Mouse (Mus musculus) liver, adult 2 months (tissue): ENCODE data around the gene Acaa1a. TPM values are rescaled to one million over a fixed set of nuclear protein-coding genes. Genes with fewer than 3 reads are reported as not detected.

Source experiments
- DNase-seq: peaks from one replicate; pipeline ENCODE4 v3.0.0-alpha.2; 2011; ENCODE audit warnings: low read depth, low spot score; ENCODE audit errors: extremely low read depth
- H3K27ac ChIP-seq: fragments of 200-500 bp; replicated peaks from 2 replicates; pipeline ENCODE4 v1.5.1; 2012; ENCODE audit warnings: low read depth, mild to moderate bottlenecking, control low read depth, inconsistent platforms, low read length; ENCODE audit not compliant: insufficient read depth
- H3K27me3 ChIP-seq: fragments of 200-500 bp; 2 replicates; pipeline ENCODE4 v1.6.1; 2012; ENCODE audit warnings: mild to moderate bottlenecking, moderate library complexity, low read length, inconsistent platforms; ENCODE audit not compliant: control insufficient read depth, insufficient read depth
- H3K36me3 ChIP-seq: fragments of 200-500 bp; 2 replicates; pipeline ENCODE4 v1.6.1; 2012; ENCODE audit warnings: low read length, inconsistent platforms; ENCODE audit not compliant: control insufficient read depth, insufficient read depth
- H3K4me1 ChIP-seq: fragments of 200-500 bp; 2 replicates; pipeline ENCODE4 v1.6.1; 2011; ENCODE audit warnings: low read length; ENCODE audit not compliant: control insufficient read depth, insufficient read depth
- H3K4me3 ChIP-seq: fragments of 200-500 bp; 2 replicates; pipeline ENCODE4 v1.5.1; 2011; ENCODE audit warnings: low read depth, mild to moderate bottlenecking, control low read depth, low read length, moderate library complexity; ENCODE audit not compliant: insufficient read depth
- H3K79me2 ChIP-seq: fragments of 200-500 bp; 2 replicates; pipeline ENCODE4 v1.6.1; 2012; ENCODE audit warnings: inconsistent platforms, mild to moderate bottlenecking, low read length, moderate library complexity; ENCODE audit not compliant: control insufficient read depth, insufficient read depth
- H3K9ac ChIP-seq: fragments of 200-500 bp; 2 replicates; pipeline ENCODE4 v1.6.1; 2012; ENCODE audit warnings: low read depth, mild to moderate bottlenecking, control low read depth, inconsistent platforms, low read length
- CTCF ChIP-seq: fragments of 200-500 bp; IDR thresholded peaks from 2 replicates; pipeline ENCODE4 v1.5.1; 2011; ENCODE audit warnings: low read depth, low read length, control low read depth
- POLR2A ChIP-seq: fragments of 200-500 bp; IDR thresholded peaks from 2 replicates; pipeline ENCODE4 v1.6.1; 2011; ENCODE audit warnings: low read length, control low read depth; ENCODE audit not compliant: insufficient read depth; ENCODE audit errors: extremely low read depth
- WGBS: fragments of 180-500 bp; shearing (Covaris S2); methylation state at CpG from one replicate; pipeline ENCODE4 v1.1.7; 2018; 5-methylcytosine and 5-hydroxymethylcytosine counted together
- polyA plus RNA-seq: library from polyadenylated mRNA; depleted of rRNA; stranded (reverse); fragments of >200 nt; gene quantifications from 2 replicates; pipeline ENCODE4 v1.2.3, GENCODE M21; 2012
- total RNA-seq: library from RNA; depleted of rRNA; stranded (reverse); fragments of >200 nt; gene quantifications from 2 replicates; pipeline ENCODE4 v1.2.3, GENCODE M21; 2014

Acaa1a gene
- total and polyA plus RNA-seq, 2 experiments = 170 to 280 TPM

GRCm38 (mm10) chr9:119322289-119323259, 16.9 kb upstream of the Acaa1a start, which contains the start of gene Oxsr1:
Gene Oxsr1, minus strand, starts transcription at chr9:119322427.
- Histone ChIP-seq H3K9ac (peak within 1 kb of the TSS; percentile 81), H3K36me3 (no peaks in the 10 kb centered on the region), H3K79me2 (peaks cover 14% of the 10 kb centered on the region; the same call in 1 of the 2 replicates), H3K27ac (peak within 1 kb of the TSS; percentile 94), H3K4me1 (peaks cover 9% of the 10 kb centered on the region), H3K27me3 (no peaks in the 10 kb centered on the region), H3K4me3 (peak within 1 kb of the TSS; percentile 79)
- WGBS = under 1% methylated on average over 76 of the region's 76 CpGs
- DNase-seq = peak; percentile 99
- TF ChIP-seq POLR2A = peak; percentile 74
- peak; percentile 51 for TF ChIP-seq CTCF

- peaks cover 12% of the 10 kb centered on the region; the same call in 1 of the 2 replicates for H3K79me2 ChIP-seq
- whole genome bisulfite sequencing = 2% methylated on average over 9 of the region's 9 CpGs
- H3K36me3 ChIP-seq = no peaks in the 10 kb centered on the region
- H3K9ac ChIP-seq = peak overlapping the region; percentile 77
- TF ChIP-seq POLR2A (no peak), CTCF (no peak)
- peaks cover 9% of the 10 kb centered on the region for H3K4me1 ChIP-seq
- peak; percentile 62 for DNase-seq
- peak overlapping the region; percentile 60 for H3K4me3 ChIP-seq
- H3K27ac ChIP-seq = peak overlapping the region; percentile 94
- H3K27me3 ChIP-seq = no peaks in the 10 kb centered on the region
Measured at GRCm38 (mm10) chr9:119323260-119323645, 16.2 kb upstream of the Acaa1a start.

GRCm38 (mm10) chr9:119324130-119324529, 15.3 kb upstream of the Acaa1a start:
- Histone ChIP-seq H3K4me3 (no peak overlapping the region), H3K27me3 (no peaks in the 10 kb centered on the region), H3K9ac (no peak overlapping the region), H3K4me1 (peaks cover 9% of the 10 kb centered on the region), H3K36me3 (no peaks in the 10 kb centered on the region), H3K79me2 (peaks cover 9% of the 10 kb centered on the region; the same call in 1 of the 2 replicates), H3K27ac (no peak overlapping the region)
- no peak for DNase-seq
- 72% methylated on average over 1 of the region's 1 CpGs for WGBS
- TF ChIP-seq CTCF (no peak), POLR2A (no peak)

GRCm38 (mm10) chr9:119328488-119328887, 11.0 kb upstream of the Acaa1a start:
- Histone ChIP-seq H3K79me2 (no peaks in the 10 kb centered on the region), H3K4me1 (no peaks in the 10 kb centered on the region), H3K27me3 (no peaks in the 10 kb centered on the region), H3K36me3 (no peaks in the 10 kb centered on the region), H3K27ac (no peak overlapping the region), H3K9ac (no peak overlapping the region), H3K4me3 (no peak overlapping the region)
- no peak for DNase-seq
- 44% methylated on average over 3 of the region's 3 CpGs for WGBS
- TF ChIP-seq CTCF (no peak), POLR2A (no peak)

DNA sequence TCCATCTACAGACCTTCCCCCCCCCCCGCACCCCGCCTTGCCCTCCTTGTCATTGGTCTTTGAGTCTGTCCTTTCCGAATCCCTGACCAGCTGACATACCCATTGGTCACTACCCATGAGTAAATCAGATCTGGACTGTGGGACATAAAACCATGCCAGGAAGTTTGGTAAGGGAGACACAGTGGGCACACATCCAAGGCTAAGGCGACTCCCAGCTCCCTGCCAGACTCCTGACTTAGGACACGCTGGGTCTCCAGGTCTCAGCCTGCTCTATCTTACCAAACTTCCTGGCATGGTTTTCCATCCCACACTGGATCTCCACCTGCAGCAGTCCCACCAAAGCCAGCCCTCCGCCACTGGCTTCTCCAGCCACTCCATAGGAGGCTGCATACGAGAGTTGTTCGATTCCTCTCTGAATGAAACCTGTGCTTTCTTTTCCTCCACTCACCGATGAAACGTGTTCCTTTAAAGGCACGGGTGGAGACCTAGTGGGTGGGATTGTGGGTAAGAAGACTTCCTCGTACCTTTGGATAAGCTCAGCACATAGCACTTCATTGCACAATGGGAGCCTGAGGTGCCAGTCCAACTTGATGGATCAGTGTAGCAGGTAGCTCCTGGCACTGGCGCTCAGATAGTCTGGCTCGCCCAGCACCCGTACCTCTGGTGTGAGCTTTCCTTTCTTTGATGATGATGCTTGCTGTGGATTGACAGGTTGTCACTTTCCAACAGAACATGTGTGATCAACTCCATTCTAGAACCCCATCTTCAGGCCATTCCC, 9.1 kb upstream of the Acaa1a start:
- Histone ChIP-seq H3K36me3 (no peaks in the 10 kb centered on the region), H3K27ac (no peak overlapping the region), H3K27me3 (no peaks in the 10 kb centered on the region), H3K4me1 (peaks cover 3% of the 10 kb centered on the region), H3K9ac (no peak overlapping the region), H3K79me2 (no peaks in the 10 kb centered on the region), H3K4me3 (no peak overlapping the region)
- peak; percentile 85 for DNase-seq
- no peak for TF ChIP-seq CTCF
- no peak for TF ChIP-seq POLR2A
- 47% methylated on average over 15 of the region's 15 CpGs for WGBS
